In the genomic region with DNA sequence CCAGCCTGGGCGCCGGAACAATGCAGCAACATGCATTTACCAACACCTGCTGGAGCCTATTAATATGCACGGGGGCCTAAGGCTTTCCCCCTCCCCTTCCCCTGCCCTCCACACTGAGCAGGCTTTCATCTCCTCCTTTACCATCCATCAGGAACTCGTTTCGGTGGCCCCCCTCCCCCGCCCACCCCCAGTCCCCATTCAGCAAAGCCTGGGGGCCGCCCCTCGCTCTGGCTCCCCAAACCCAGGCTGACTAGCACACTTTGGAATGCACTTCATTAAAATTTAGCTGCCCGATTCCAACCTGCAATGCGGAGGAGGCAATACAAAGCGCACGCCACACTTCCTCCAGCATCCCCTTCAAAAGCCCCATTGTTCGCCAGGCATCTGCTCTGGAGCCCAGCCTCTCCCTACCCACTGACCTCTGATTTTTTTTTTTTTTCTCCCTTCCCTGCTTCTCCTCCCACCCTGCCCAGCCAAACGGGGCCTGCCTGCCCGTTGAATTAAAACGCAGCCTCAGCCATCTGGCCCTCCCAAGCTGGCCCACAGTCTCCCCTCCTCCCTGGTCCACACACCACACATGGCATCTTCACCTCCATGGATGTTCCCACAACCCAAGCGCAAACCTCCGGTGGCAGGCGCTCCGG, we compare ENCODE assay signal across 8 mouse cellular contexts.
DNase-seq lines count a peak whose midpoint lies in the region; ATAC-seq lines count a peak whose summit lies in the region.

No protein-coding gene starts in this region.

- no peaks in the 10 kb centered on the region for H3K9me3 ChIP-seq in kidney, embryonic 15.5 days (replicated peaks)
- no peaks in the 10 kb centered on the region for H3K9me3 ChIP-seq in heart, embryonic 16.5 days (replicated peaks; ENCODE audit: control insufficient read depth, low read length)
- H3K9me3 ChIP-seq in neural tube, embryonic 14.5 days (ENCODE audit: control insufficient read depth, low read length), result no peaks in the 10 kb centered on the region

- ATAC-seq in kidney, embryonic 15.5 days (replicated peaks; ENCODE audit: low FRiP score), result peak; percentile 90
- peak; percentile 52; the same call in 1 of the 2 replicates for ATAC-seq in heart, embryonic 16.5 days (replicated peaks; ENCODE audit: extremely low read depth, insufficient read depth, low FRiP score)
- peak; percentile 89 for ATAC-seq in neural tube, embryonic 14.5 days (ENCODE audit: low read depth)

- H3K27me3 ChIP-seq in kidney, embryonic 15.5 days, result no peaks in the 10 kb centered on the region
- no peaks in the 10 kb centered on the region for H3K27me3 ChIP-seq in heart, embryonic 16.5 days (ENCODE audit: control insufficient read depth, insufficient read depth, low read length)
- no peaks in the 10 kb centered on the region for H3K27me3 ChIP-seq in neural tube, embryonic 14.5 days (ENCODE audit: control insufficient read depth, insufficient read depth, low read length)

- DNase-seq in kidney, adult 8-10 months, result no peak
- peak; percentile 32 to 67 for DNase-seq in cerebellum, postnatal 4 days (ENCODE audit: low spot score in 2 of 2)
- DNase-seq in left cerebral cortex, adult 8-10 months (ENCODE audit: low spot score in 2 of 2), result peak; percentile 30 to 45
- no peak for DNase-seq in urinary bladder, postnatal 10 days (ENCODE audit: low spot score)
- DNase-seq in adrenal gland, postnatal 4 days (ENCODE audit: low spot score in 2 of 2), result no peak

- peaks cover 21% of the 10 kb centered on the region for H3K4me1 ChIP-seq in kidney, embryonic 15.5 days
- H3K4me1 ChIP-seq in heart, embryonic 16.5 days (ENCODE audit: control insufficient read depth, insufficient read depth, low read length), result peaks cover 21% of the 10 kb centered on the region
- H3K4me1 ChIP-seq in neural tube, embryonic 14.5 days (ENCODE audit: control insufficient read depth, insufficient read depth, low read length), result peaks cover 24% of the 10 kb centered on the region

- H3K9ac ChIP-seq in kidney, embryonic 15.5 days, result peak overlapping the region; percentile 43
- H3K9ac ChIP-seq in heart, embryonic 16.5 days (ENCODE audit: low read length), result peak overlapping the region; percentile 61
- H3K9ac ChIP-seq in neural tube, embryonic 14.5 days (replicated peaks; ENCODE audit: low read depth, low read length), result peak overlapping the region; percentile 74

- WGBS in kidney, embryonic 15.5 days, result 2% methylated on average over 20 of the region's 20 CpGs
- WGBS in heart, embryonic 16.5 days, result 4% methylated on average over 20 of the region's 20 CpGs
- WGBS in neural tube, embryonic 14.5 days, result under 1% methylated on average over 20 of the region's 20 CpGs

- H3K4me2 ChIP-seq in kidney, embryonic 15.5 days, result peak overlapping the region; percentile 65
- peak overlapping the region; percentile 69 for H3K4me2 ChIP-seq in heart, embryonic 16.5 days (ENCODE audit: low read depth, low read length)
- peak overlapping the region; percentile 76 for H3K4me2 ChIP-seq in neural tube, embryonic 14.5 days (ENCODE audit: low read depth, low read length)

- no peaks in the 10 kb centered on the region for H3K36me3 ChIP-seq in kidney, embryonic 15.5 days
- H3K36me3 ChIP-seq in heart, embryonic 16.5 days (ENCODE audit: control insufficient read depth, insufficient read depth), result no peaks in the 10 kb centered on the region
- H3K36me3 ChIP-seq in neural tube, embryonic 14.5 days (ENCODE audit: control insufficient read depth, insufficient read depth, low read length), result no peaks in the 10 kb centered on the region

- peak overlapping the region; percentile 38 for H3K4me3 ChIP-seq in kidney, embryonic 15.5 days (replicated peaks)
- H3K4me3 ChIP-seq in heart, embryonic 16.5 days (ENCODE audit: low read length), result peak overlapping the region; percentile 31
- H3K4me3 ChIP-seq in neural tube, embryonic 14.5 days (ENCODE audit: low read depth, low read length), result peak overlapping the region; percentile 58

- H3K27ac ChIP-seq in kidney, embryonic 15.5 days, result peak overlapping the region; percentile 89
- H3K27ac ChIP-seq in heart, embryonic 16.5 days (ENCODE audit: low read length), result no peak overlapping the region
- peak overlapping the region; percentile 87 for H3K27ac ChIP-seq in neural tube, embryonic 14.5 days (ENCODE audit: low read depth, low read length)

Comparison
In these comparisons a context has a peak if more than half of its experiments do, and no peak if none do; other contexts are left out.
1. DNase-seq: peak in cerebellum, postnatal 4 days (2 of 2) and left cerebral cortex, adult 8-10 months (2 of 2); none in kidney, adult 8-10 months (0 of 2), urinary bladder, postnatal 10 days (single experiment) and adrenal gland, postnatal 4 days (0 of 2).
2. Peak in every context shown above with its lines, with median percentiles within 50 percentile points of each other: ATAC-seq, H3K4me2 ChIP-seq, H3K4me3 ChIP-seq and H3K9ac ChIP-seq.